Mouse (Mus musculus) bone marrow, adult 2 months (tissue): ENCODE data around the gene Rap1a.

Experiments
- CTCF ChIP-seq: fragments of 200-500 bp; IDR thresholded peaks from 2 replicates; pipeline ENCODE4 v1.5.1; 2011; ENCODE audit warnings: low read length, control low read depth; ENCODE audit not compliant: control insufficient read depth, insufficient read depth
- POLR2A ChIP-seq: fragments of 200-500 bp; IDR thresholded peaks from 2 replicates; pipeline ENCODE4 v1.6.1; 2011; ENCODE audit warnings: low read depth, mild to moderate bottlenecking, control low read depth, low read length, borderline replicate concordance; ENCODE audit not compliant: control insufficient read depth

DNA sequence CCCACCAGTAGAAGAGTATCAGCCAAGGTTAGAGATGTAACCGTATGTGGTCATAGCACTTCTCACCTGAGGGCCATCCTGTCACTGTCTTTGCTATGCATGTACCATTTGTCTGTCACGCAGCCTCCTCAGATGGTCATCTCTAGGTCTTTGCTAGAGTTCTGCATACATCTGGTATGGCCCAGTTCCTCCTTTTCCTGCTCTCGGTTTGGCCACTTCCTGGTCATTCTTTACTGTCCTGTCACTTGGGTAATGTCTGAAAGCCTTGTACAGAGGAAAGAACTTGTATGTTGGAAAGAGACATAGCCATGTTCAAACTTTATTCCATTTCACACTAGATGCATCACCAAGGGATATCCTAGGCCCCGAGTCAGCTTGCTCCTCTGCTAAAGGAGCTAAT lies 38.7 kb upstream of the Rap1a start:
- TF ChIP-seq CTCF (no peak), POLR2A (no peak)
